Mouse (Mus musculus) thymus, adult 2 months (tissue): ENCODE results near the gene Slc16a10. TPM values are rescaled to one million over a fixed set of nuclear protein-coding genes. Genes with fewer than 3 reads are reported as not detected.

ENCODE experiments used
- DNase-seq: peaks from one replicate; pipeline ENCODE4 v3.0.0; 2021
- H3K27ac ChIP-seq: fragments of 200-500 bp; 2 replicates; pipeline ENCODE4 v1.5.1; 2012; ENCODE audit warnings: low read length, control low read depth; ENCODE audit not compliant: control insufficient read depth, insufficient read depth
- H3K27me3 ChIP-seq: fragments of 200-500 bp; 2 replicates; pipeline ENCODE4 v1.6.1; 2012; ENCODE audit warnings: mild to moderate bottlenecking, low read length, moderate library complexity, mixed read lengths; ENCODE audit not compliant: control insufficient read depth, insufficient read depth
- H3K36me3 ChIP-seq: fragments of 200-500 bp; 2 replicates; pipeline ENCODE4 v1.6.1; 2012; ENCODE audit warnings: mild to moderate bottlenecking, low read length, moderate library complexity; ENCODE audit not compliant: control insufficient read depth, insufficient read depth
- H3K4me1 ChIP-seq: fragments of 200-500 bp; replicated peaks from 2 replicates; pipeline ENCODE4 v1.6.1; 2012; ENCODE audit warnings: low read length; ENCODE audit not compliant: control insufficient read depth, insufficient read depth
- H3K4me3 ChIP-seq: fragments of 200-500 bp; 2 replicates; pipeline ENCODE4 v1.5.1; 2012; ENCODE audit warnings: mild to moderate bottlenecking, low read length, control low read depth, moderate library complexity; ENCODE audit not compliant: control insufficient read depth, insufficient read depth
- CTCF ChIP-seq: fragments of 200-500 bp; IDR thresholded peaks from 2 replicates; pipeline ENCODE4 v1.5.1; 2012; ENCODE audit warnings: mild to moderate bottlenecking, control low read depth, low read length, moderate library complexity, borderline replicate concordance; ENCODE audit not compliant: control insufficient read depth, poor library complexity, insufficient read depth; ENCODE audit errors: extremely low read depth
- POLR2A ChIP-seq: fragments of 200-500 bp; IDR thresholded peaks from 2 replicates; pipeline ENCODE4 v1.6.1; 2012; ENCODE audit warnings: mild to moderate bottlenecking, low read length, control low read depth, moderate library complexity; ENCODE audit not compliant: control insufficient read depth, poor library complexity, insufficient read depth; ENCODE audit errors: extremely low read depth
- WGBS: fragments of 180-500 bp; shearing (Covaris S2); methylation state at CpG from one replicate; pipeline ENCODE4 v1.1.7; 2018; 5-methylcytosine and 5-hydroxymethylcytosine counted together
- polyA plus RNA-seq: library from polyadenylated mRNA; depleted of rRNA; stranded (reverse); fragments of >200 nt; gene quantifications from 2 replicates; pipeline ENCODE4 v1.2.3, GENCODE M21; 2012

Gene Slc16a10
- polyA plus RNA-seq, 1 experiment: 45.4 TPM

GRCm38 (mm10) chr10:40141016-40141851, 824 bp downstream of the Slc16a10 start:
- peaks cover 17% of the 10 kb centered on the region for H3K4me1 ChIP-seq
- H3K27me3 ChIP-seq: no peaks in the 10 kb centered on the region
- no peak; the same call in 1 of the 2 replicates for TF ChIP-seq POLR2A
- no peak overlapping the region for H3K27ac ChIP-seq
- H3K36me3 ChIP-seq: no peaks in the 10 kb centered on the region
- H3K4me3 ChIP-seq: peak overlapping the region; percentile 79
- WGBS: 3% methylated on average over 27 of the region's 27 CpGs
- DNase-seq: no peak

- Histone ChIP-seq H3K4me1 (peaks cover 17% of the 10 kb centered on the region), H3K4me3 (no peak overlapping the region), H3K27ac (no peak overlapping the region), H3K36me3 (no peaks in the 10 kb centered on the region), H3K27me3 (no peaks in the 10 kb centered on the region)
- 91% methylated on average over 4 of the region's 4 CpGs for WGBS
- no peak for DNase-seq
- TF ChIP-seq POLR2A (no peak), CTCF (no peak)
Measured at GRCm38 (mm10) chr10:40139646-40140045, 2.4 kb downstream of the Slc16a10 start.

GRCm38 (mm10) chr10:40135807-40136778, 6.0 kb downstream of the Slc16a10 start:
- Histone ChIP-seq H3K36me3 (no peaks in the 10 kb centered on the region), H3K27ac (no peak overlapping the region), H3K4me1 (peaks cover 22% of the 10 kb centered on the region), H3K4me3 (no peak overlapping the region), H3K27me3 (no peaks in the 10 kb centered on the region)
- WGBS: 86% methylated on average over 9 of the region's 9 CpGs
- no peak for TF ChIP-seq CTCF
- TF ChIP-seq POLR2A: no peak
- peak; percentile 39 for DNase-seq

- Histone ChIP-seq H3K4me3 (no peak overlapping the region), H3K36me3 (no peaks in the 10 kb centered on the region), H3K27ac (no peak overlapping the region), H3K27me3 (no peaks in the 10 kb centered on the region), H3K4me1 (peaks cover 18% of the 10 kb centered on the region)
- no peak for TF ChIP-seq POLR2A
- no peak for TF ChIP-seq CTCF
- DNase-seq: no peak
- 96% methylated on average over 6 of the region's 6 CpGs for WGBS
Measured at GRCm38 (mm10) chr10:40134906-40135305, 7.2 kb downstream of the Slc16a10 start.

- H3K27ac ChIP-seq: no peak overlapping the region
- no peak for DNase-seq
- H3K4me1 ChIP-seq: peaks cover 18% of the 10 kb centered on the region
- no peak overlapping the region for H3K4me3 ChIP-seq
- no peak for TF ChIP-seq CTCF
- TF ChIP-seq POLR2A: no peak
- 98% methylated on average over 1 of the region's 1 CpGs for WGBS
- H3K27me3 ChIP-seq: no peaks in the 10 kb centered on the region
- H3K36me3 ChIP-seq: no peaks in the 10 kb centered on the region
Measured at GRCm38 (mm10) chr10:40133636-40134035, 8.4 kb downstream of the Slc16a10 start.

GRCm38 (mm10) chr10:40131690-40132418, 10.2 kb downstream of the Slc16a10 start:
- Histone ChIP-seq H3K36me3 (no peaks in the 10 kb centered on the region), H3K27ac (no peak overlapping the region), H3K4me1 (peaks cover 15% of the 10 kb centered on the region), H3K4me3 (no peak overlapping the region), H3K27me3 (no peaks in the 10 kb centered on the region)
- 92% methylated on average over 9 of the region's 9 CpGs for WGBS
- no peak for TF ChIP-seq CTCF
- TF ChIP-seq POLR2A: no peak
- no peak for DNase-seq
